Mouse (Mus musculus): ENCODE measurements around the gene Gm10271. TPM values are rescaled to one million over a fixed set of nuclear protein-coding genes. Genes with fewer than 3 reads are reported as not detected.

The Gm10271 gene
- polyA plus RNA-seq, 1 experiment from 2014 or later = not detected

DNA sequence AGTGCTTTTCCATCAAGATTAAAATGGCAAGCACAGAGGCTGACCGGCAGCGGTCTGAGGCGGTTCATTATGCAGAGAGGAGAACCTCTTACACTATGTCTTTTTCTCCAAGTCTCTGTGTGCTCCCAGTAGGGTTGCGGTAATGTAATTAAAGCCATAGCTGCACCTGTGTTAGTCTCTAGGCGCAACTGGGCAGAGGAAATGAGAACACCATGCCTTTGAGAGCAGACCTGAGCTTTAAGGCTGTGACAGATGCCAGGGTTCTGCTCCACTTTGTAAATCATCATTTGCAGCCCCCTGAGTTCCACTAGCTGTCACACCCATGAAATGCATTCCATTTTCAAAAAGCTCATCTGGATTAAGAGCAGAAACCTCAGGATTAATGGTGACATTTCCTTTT, 32.3 kb upstream of the Gm10271 start:
- Histone ChIP-seq H3K9me3 (ENCODE audit: control insufficient read depth, low read length) (no peaks in the 10 kb centered on the region), H3K4me2 (replicated peaks; ENCODE audit: low read depth, low read length) (no peak overlapping the region), H3K4me1 (replicated peaks; ENCODE audit: control insufficient read depth, insufficient read depth, low read length) (no peaks in the 10 kb centered on the region), H3K27me3 (ENCODE audit: control insufficient read depth, insufficient read depth, low read length) (no peaks in the 10 kb centered on the region), H3K9ac (ENCODE audit: low read depth, low read length) (no peak overlapping the region), H3K27ac (ENCODE audit: low read depth, low read length) (no peak overlapping the region), H3K4me3 (ENCODE audit: low read depth, low read length) (no peak overlapping the region), H3K36me3 (ENCODE audit: control insufficient read depth, insufficient read depth, low read length) (no peaks in the 10 kb centered on the region)
- DNase-seq (ENCODE audit: low spot score) (no peak), ATAC-seq (ENCODE audit: low FRiP score) (no peak; the same call in 1 of the 2 replicates)
- 76% methylated on average over 5 of the region's 5 CpGs for WGBS

DNA sequence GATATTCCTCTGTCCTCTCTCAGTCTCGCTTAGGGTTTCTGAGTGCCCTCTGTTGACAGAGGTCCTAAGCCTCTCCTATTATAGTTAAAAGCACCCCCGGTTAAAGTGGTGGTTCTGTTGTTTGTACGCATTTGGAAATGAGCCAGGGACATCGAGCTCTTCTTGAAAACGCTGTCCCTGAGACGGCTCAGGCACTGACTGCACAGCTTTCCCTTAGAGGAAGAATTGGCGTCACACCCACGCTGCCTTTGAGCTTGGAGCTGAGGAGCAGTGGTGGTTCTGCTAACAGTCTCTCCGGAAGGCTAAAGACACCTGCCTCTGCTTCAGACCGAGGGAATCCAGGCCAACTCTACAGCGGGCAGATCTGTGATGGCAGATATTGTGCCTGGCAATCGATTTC, 28.6 kb upstream of the Gm10271 start:
- WGBS = 83% methylated on average over 12 of the region's 12 CpGs

DNA sequence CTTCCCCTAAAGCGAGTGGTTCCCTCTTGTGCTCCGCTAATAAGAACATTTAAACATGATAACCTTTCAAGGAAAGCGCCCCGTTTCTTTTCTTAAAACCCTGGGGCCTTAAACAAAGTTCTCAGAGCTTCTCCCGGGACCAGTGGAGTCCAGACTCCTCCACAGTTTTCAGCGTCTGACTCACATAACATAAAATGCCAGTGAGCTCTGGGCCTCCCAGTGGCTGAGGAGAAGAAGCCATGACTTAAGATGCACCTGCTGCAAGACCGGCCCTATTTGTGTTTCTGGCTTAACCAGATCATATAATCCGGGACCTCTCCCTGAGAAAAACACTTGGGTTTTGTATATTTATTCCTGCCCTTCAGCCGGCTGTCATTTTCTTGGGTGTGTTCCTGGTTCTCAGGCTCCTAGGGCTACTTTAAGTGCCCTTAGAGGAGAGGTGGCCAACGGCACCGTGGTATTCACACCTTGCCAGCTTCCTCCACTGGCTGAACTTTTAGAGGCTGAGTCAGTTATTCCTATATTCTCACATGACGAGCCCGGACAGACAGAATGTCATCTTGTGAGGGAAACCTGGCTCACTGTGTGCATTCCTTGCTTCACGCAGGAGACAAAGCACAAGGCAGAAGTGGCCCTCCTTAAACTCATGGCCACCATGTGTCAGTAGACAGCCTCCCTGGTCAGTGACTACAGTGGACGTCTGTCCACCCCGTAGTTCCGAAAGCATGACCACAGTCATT, 26.5 kb upstream of the Gm10271 start:
- ATAC-seq (ENCODE audit: low FRiP score) (no peak), DNase-seq (ENCODE audit: low spot score) (no peak)
- H3K36me3 ChIP-seq (ENCODE audit: control insufficient read depth, insufficient read depth, low read length) = no peaks in the 10 kb centered on the region
- no peak overlapping the region for H3K9ac ChIP-seq (ENCODE audit: low read depth, low read length)
- H3K4me2 ChIP-seq (replicated peaks; ENCODE audit: low read depth, low read length) = no peak overlapping the region
- H3K4me1 ChIP-seq (replicated peaks; ENCODE audit: control insufficient read depth, insufficient read depth, low read length) = no peaks in the 10 kb centered on the region
- no peak overlapping the region for H3K4me3 ChIP-seq (ENCODE audit: low read depth, low read length)
- no peaks in the 10 kb centered on the region for H3K27me3 ChIP-seq (ENCODE audit: control insufficient read depth, insufficient read depth, low read length)
- WGBS = 88% methylated on average over 17 of the region's 17 CpGs
- H3K27ac ChIP-seq (ENCODE audit: low read depth, low read length) = no peak overlapping the region
- no peaks in the 10 kb centered on the region for H3K9me3 ChIP-seq (ENCODE audit: control insufficient read depth, low read length)

More for the DNA sequence above, 28.6 kb upstream of the Gm10271 start:
- no peak overlapping the region for H3K27ac ChIP-seq (ENCODE audit: low read depth, low read length)
- no peaks in the 10 kb centered on the region for H3K9me3 ChIP-seq (ENCODE audit: control insufficient read depth, low read length)
- no peak for ATAC-seq (ENCODE audit: low FRiP score)
- no peak overlapping the region for H3K4me3 ChIP-seq (ENCODE audit: low read depth, low read length)
- DNase-seq (ENCODE audit: low spot score) = no peak
- no peak overlapping the region for H3K4me2 ChIP-seq (replicated peaks; ENCODE audit: low read depth, low read length)
- H3K9ac ChIP-seq (ENCODE audit: low read depth, low read length) = no peak overlapping the region
- no peaks in the 10 kb centered on the region for H3K36me3 ChIP-seq (ENCODE audit: control insufficient read depth, insufficient read depth, low read length)
- H3K27me3 ChIP-seq (ENCODE audit: control insufficient read depth, insufficient read depth, low read length) = no peaks in the 10 kb centered on the region
- no peaks in the 10 kb centered on the region for H3K4me1 ChIP-seq (replicated peaks; ENCODE audit: control insufficient read depth, insufficient read depth, low read length)

DNA sequence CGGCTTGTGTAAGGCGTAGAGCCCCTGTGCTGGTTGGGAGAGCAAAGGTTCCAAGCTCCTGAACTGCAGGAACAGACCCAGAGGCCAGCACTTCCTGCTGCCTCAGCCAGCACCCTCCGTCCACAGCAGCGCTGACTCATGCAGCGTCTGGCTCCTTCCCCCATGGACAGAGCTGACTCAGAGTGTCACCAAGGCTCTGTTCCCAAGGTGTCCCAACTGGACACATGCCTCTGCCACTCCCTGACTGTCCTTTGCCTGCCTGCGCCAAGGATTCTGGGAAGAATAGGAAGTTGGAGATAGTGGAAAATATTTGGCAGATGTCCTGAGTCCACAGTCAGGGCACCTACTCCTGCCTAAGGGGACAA, 23.8 kb upstream of the Gm10271 start:
- ATAC-seq (ENCODE audit: low FRiP score) (no peak), DNase-seq (ENCODE audit: low spot score) (no peak)
- Histone ChIP-seq H3K27ac (ENCODE audit: low read depth, low read length) (no peak overlapping the region), H3K27me3 (ENCODE audit: control insufficient read depth, insufficient read depth, low read length) (no peaks in the 10 kb centered on the region), H3K4me1 (replicated peaks; ENCODE audit: control insufficient read depth, insufficient read depth, low read length) (no peaks in the 10 kb centered on the region), H3K4me3 (ENCODE audit: low read depth, low read length) (no peak overlapping the region), H3K9me3 (ENCODE audit: control insufficient read depth, low read length) (no peaks in the 10 kb centered on the region), H3K36me3 (ENCODE audit: control insufficient read depth, insufficient read depth, low read length) (no peaks in the 10 kb centered on the region), H3K4me2 (replicated peaks; ENCODE audit: low read depth, low read length) (no peak overlapping the region), H3K9ac (ENCODE audit: low read depth, low read length) (no peak overlapping the region)
- 84% methylated on average over 6 of the region's 6 CpGs for WGBS

DNA sequence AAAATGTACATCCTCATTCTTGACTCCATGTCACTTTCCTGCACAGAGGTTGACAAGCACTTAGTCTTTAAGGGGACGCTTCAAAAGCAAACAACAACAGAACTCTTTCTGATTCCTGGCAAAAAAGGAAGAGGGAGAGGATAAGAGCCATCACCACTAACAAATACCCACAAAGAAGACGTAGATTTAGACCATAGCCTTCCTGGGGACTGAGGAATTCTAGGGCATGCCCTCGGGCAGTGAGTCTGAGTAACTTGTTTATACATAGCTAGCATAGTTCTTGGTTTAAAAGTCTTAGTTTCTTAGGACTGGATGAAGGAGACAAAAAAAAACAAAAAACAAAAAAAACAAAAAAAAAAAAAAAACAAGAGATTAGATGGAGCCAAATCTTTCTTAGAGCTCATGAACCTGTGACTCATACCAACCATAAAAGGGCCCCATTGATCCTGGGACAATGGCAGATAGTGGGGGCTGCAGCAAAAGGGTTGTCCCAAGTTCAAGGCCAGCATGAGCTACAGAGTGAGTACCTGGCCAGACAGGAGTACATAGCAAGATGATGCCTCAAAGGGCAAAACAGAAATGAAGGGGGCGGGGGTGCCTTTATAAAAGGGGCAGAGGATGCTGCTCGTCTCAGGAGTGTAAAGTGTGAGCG, 23.3 kb upstream of the Gm10271 start:
- 75% methylated on average over 6 of the region's 6 CpGs for WGBS
- ATAC-seq (ENCODE audit: low FRiP score) (no peak), DNase-seq (ENCODE audit: low spot score) (no peak)

GRCm38 (mm10) chr10:116995162-116995561, 22.8 kb upstream of the Gm10271 start:
- no peak overlapping the region for H3K27ac ChIP-seq (ENCODE audit: low read depth, low read length)
- H3K9me3 ChIP-seq (ENCODE audit: control insufficient read depth, low read length) = no peaks in the 10 kb centered on the region
- no peaks in the 10 kb centered on the region for H3K36me3 ChIP-seq (ENCODE audit: control insufficient read depth, insufficient read depth, low read length)
- H3K27me3 ChIP-seq (ENCODE audit: control insufficient read depth, insufficient read depth, low read length) = no peaks in the 10 kb centered on the region
- H3K4me3 ChIP-seq (ENCODE audit: low read depth, low read length) = no peak overlapping the region
- 80% methylated on average over 5 of the region's 5 CpGs for WGBS
- H3K9ac ChIP-seq (ENCODE audit: low read depth, low read length) = no peak overlapping the region
- ATAC-seq (ENCODE audit: low FRiP score) (no peak), DNase-seq (ENCODE audit: low spot score) (no peak)
- H3K4me1 ChIP-seq (replicated peaks; ENCODE audit: control insufficient read depth, insufficient read depth, low read length) = no peaks in the 10 kb centered on the region
- no peak overlapping the region for H3K4me2 ChIP-seq (replicated peaks; ENCODE audit: low read depth, low read length)

More for the DNA sequence above, 23.3 kb upstream of the Gm10271 start:
- Histone ChIP-seq H3K27me3 (ENCODE audit: control insufficient read depth, insufficient read depth, low read length) (no peaks in the 10 kb centered on the region), H3K4me1 (replicated peaks; ENCODE audit: control insufficient read depth, insufficient read depth, low read length) (no peaks in the 10 kb centered on the region), H3K9me3 (ENCODE audit: control insufficient read depth, low read length) (no peaks in the 10 kb centered on the region), H3K4me3 (ENCODE audit: low read depth, low read length) (no peak overlapping the region), H3K36me3 (ENCODE audit: control insufficient read depth, insufficient read depth, low read length) (no peaks in the 10 kb centered on the region), H3K4me2 (replicated peaks; ENCODE audit: low read depth, low read length) (no peak overlapping the region), H3K27ac (ENCODE audit: low read depth, low read length) (no peak overlapping the region), H3K9ac (ENCODE audit: low read depth, low read length) (no peak overlapping the region)

DNA sequence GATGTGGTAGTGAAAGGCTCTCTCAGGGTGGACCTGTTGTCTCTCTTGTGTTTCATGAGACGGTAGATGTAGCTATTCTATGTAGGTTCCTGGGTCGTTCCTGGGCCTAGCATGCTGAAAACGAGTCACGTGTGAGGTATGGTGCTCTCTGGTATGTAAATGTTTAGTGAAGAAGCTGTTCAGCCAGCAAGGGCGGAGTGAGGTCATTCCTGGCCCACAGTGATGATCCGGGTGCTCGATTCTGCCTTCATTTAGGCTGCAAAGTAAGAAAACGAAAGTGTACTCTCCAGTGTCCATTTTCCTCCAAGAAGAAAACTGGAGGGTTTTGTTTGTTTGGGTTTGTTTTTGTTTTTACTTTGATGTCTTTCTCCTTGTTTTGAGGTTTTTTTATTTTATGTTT, 21.6 kb upstream of the Gm10271 start:
- 91% methylated on average over 8 of the region's 8 CpGs for WGBS
- Histone ChIP-seq H3K27ac (ENCODE audit: low read depth, low read length) (no peak overlapping the region), H3K36me3 (ENCODE audit: control insufficient read depth, insufficient read depth, low read length) (no peaks in the 10 kb centered on the region), H3K4me3 (ENCODE audit: low read depth, low read length) (no peak overlapping the region), H3K27me3 (ENCODE audit: control insufficient read depth, insufficient read depth, low read length) (no peaks in the 10 kb centered on the region), H3K9me3 (ENCODE audit: control insufficient read depth, low read length) (no peaks in the 10 kb centered on the region), H3K9ac (ENCODE audit: low read depth, low read length) (no peak overlapping the region), H3K4me2 (replicated peaks; ENCODE audit: low read depth, low read length) (no peak overlapping the region), H3K4me1 (replicated peaks; ENCODE audit: control insufficient read depth, insufficient read depth, low read length) (no peaks in the 10 kb centered on the region)
- DNase-seq (ENCODE audit: low spot score) (no peak), ATAC-seq (ENCODE audit: low FRiP score) (no peak)

GRCm38 (mm10) chr10:116986264-116987082, 14.1 kb upstream of the Gm10271 start, which contains the start of gene Best3:
Best3 (plus strand) TSS chr10:116986314.
- H3K27ac ChIP-seq (ENCODE audit: low read depth, low read length) = no peak within 1 kb of the TSS
- WGBS = 54% methylated on average over 21 of the region's 21 CpGs
- H3K9me3 ChIP-seq (ENCODE audit: control insufficient read depth, low read length) = no peaks in the 10 kb centered on the region
- ATAC-seq (ENCODE audit: low FRiP score) = no peak
- peak; percentile 15 for DNase-seq (ENCODE audit: low spot score)
- H3K36me3 ChIP-seq (ENCODE audit: control insufficient read depth, insufficient read depth, low read length) = no peaks in the 10 kb centered on the region
- peaks cover 3% of the 10 kb centered on the region; the same call in 1 of the 2 replicates for H3K4me1 ChIP-seq (replicated peaks; ENCODE audit: control insufficient read depth, insufficient read depth, low read length)
- H3K27me3 ChIP-seq (ENCODE audit: control insufficient read depth, insufficient read depth, low read length) = no peaks in the 10 kb centered on the region
- H3K4me2 ChIP-seq (replicated peaks; ENCODE audit: low read depth, low read length) = no peak within 1 kb of the TSS
- H3K4me3 ChIP-seq (ENCODE audit: low read depth, low read length) = no peak within 1 kb of the TSS
- no peak within 1 kb of the TSS for H3K9ac ChIP-seq (ENCODE audit: low read depth, low read length)

Measured in hindbrain, embryonic 11.5 days (tissue).